Mouse (Mus musculus) G1E (cell line): ENCODE measurements around the gene Drc7. TPM values are rescaled to one million over a fixed set of nuclear protein-coding genes. Genes with fewer than 3 reads are reported as not detected.

Experiments used
- ATAC-seq: 2 replicates; pipeline ENCODE4 v1.8.0; 2016; ENCODE audit warnings: mild to moderate bottlenecking; ENCODE audit not compliant: insufficient number of reproducible peaks, poor library complexity, low FRiP score, severe bottlenecking; ENCODE audit errors: extremely low read depth
- DNase-seq: peaks from one replicate; pipeline ENCODE4 v3.0.0; 2012; ENCODE audit warnings: low spot score
- H3K27me3 ChIP-seq: 2 replicates; pipeline ENCODE4 v1.6.1; 2012; ENCODE audit warnings: mild to moderate bottlenecking, low read length, inconsistent platforms; ENCODE audit not compliant: insufficient read depth
- H3K36me3 ChIP-seq: replicated peaks from 2 replicates; pipeline ENCODE3; 2012; ENCODE audit warnings: mild to moderate bottlenecking, inconsistent platforms
- H3K4me1 ChIP-seq: 2 replicates; pipeline ENCODE4 v1.6.1; 2012; ENCODE audit warnings: low read depth, low read length, inconsistent platforms, mixed read lengths; ENCODE audit not compliant: insufficient read depth
- H3K4me3 ChIP-seq: 2 replicates; pipeline ENCODE4 v1.5.1; 2012; ENCODE audit warnings: low read depth, mild to moderate bottlenecking, inconsistent platforms, low read length, moderate library complexity, mixed read lengths
- H3K9me3 ChIP-seq: replicated peaks from 2 replicates; pipeline ENCODE4 v1.6.1; 2012; ENCODE audit warnings: inconsistent platforms
- CTCF ChIP-seq: IDR thresholded peaks from 2 replicates; pipeline ENCODE4 v1.5.1; 2012; ENCODE audit warnings: low read depth, low read length, inconsistent platforms, mixed read lengths
- GATA1 ChIP-seq: IDR thresholded peaks from 2 replicates; pipeline ENCODE4 v1.6.1; 2012; ENCODE audit warnings: borderline replicate concordance, low read length, inconsistent platforms, mixed read lengths
- GATA2 ChIP-seq: IDR thresholded peaks from 2 replicates; pipeline ENCODE4 v1.6.1; 2012; ENCODE audit warnings: low read depth, low read length, inconsistent platforms, borderline replicate concordance
- POLR2AphosphoS5 ChIP-seq: IDR thresholded peaks from 2 replicates; pipeline ENCODE4 v1.6.1; 2012; ENCODE audit warnings: low read depth, low read length, inconsistent platforms; ENCODE audit not compliant: insufficient replicate concordance
- TAL1 ChIP-seq: conservative IDR thresholded peaks from 2 replicates; pipeline ENCODE4 v1.6.1; 2012; ENCODE audit warnings: low read depth, low read length, inconsistent platforms, mixed read lengths
- polyA plus RNA-seq: library from polyadenylated mRNA; stranded (reverse); fragments of >175 nt; gene quantifications from 2 replicates; pipeline ENCODE4 v1.2.3, GENCODE M21; 2012
- total RNA-seq, 2 experiments: library from RNA; stranded (forward) in 1 of 2; stranded (reverse) in 1 of 2; fragments of 200-1000 nt in 1 of 2; fragments of >200 nt in 1 of 2; fragmentation: Nextera tagmentation in 1 of 2; gene quantifications; 2 replicates each; pipeline ENCODE4 v1.2.3; 2014 to 2017

The Drc7 gene
- total RNA-seq (2014; fragmentation: Nextera tagmentation) (not detected in 2 replicates), total RNA-seq (2017) (0.05 TPM in 1 of 2 replicates, not detected in the other), polyA plus RNA-seq (0.02 TPM in 1 of 2 replicates, not detected in the other)

DNA sequence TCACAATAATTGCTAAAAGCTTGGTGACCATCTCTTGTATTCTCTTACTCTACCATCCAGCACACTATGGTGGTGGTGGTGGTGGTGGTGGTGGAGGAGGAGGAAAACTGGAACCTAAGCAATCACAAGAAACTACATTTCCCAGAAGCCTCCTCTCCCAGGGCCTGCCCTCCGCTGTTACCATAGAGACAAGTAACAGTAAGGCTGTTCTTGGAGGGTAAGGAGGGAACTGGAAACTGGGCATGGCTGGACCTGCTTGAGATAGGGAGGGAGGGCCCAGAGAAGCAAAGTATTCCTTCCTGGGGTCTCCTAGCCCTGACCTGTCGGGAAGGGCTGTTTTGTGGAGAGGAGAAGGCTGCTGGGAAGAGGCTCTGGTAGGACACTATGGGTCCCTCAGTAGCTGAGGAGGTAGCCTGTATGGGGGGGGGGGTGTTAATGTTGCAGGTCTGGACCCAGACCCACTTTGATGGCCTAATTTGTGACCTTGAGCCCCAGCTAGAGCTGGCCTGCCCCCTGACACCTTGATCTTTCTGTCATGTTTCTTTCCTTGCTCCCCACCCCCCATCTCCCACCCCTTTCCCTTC lies at the start of gene Drc7:
Gene Drc7, plus strand, starts transcription at position 177 of the 584 bp plus-strand sequence.
- TF ChIP-seq GATA1 (no peak), TAL1 (no peak), POLR2AphosphoS5 (no peak), GATA2 (no peak), CTCF (no peak)
- Histone ChIP-seq H3K9me3 (no peaks in the 10 kb centered on the region), H3K27me3 (peaks cover 26% of the 10 kb centered on the region), H3K36me3 (no peaks in the 10 kb centered on the region), H3K4me1 (no peaks in the 10 kb centered on the region), H3K4me3 (no peak within 1 kb of the TSS)
- ATAC-seq = no peak
- DNase-seq = peak; percentile 5

DNA sequence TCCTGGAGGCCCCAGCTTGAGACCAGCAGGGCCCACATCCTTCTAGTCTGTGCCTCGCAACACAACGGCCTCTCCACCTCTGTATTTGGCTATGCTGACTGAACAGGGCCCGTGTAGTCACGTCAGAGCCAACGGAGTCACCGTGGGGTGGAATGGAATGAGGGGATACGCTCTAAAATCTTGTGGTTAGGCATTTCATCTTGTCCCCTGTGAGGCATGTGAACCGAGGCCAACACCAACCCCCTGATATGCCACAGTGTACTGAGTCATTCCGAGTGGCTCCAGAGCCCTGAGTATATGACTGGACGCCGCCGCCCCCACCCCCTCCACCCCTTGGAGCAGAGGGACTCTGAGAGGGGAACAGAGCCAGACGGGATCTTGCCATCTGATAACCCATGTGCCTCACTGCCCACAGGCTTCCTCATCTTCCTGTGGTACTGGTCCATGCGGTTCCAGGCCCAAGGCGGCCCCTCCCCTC lies 42.4 kb upstream of the Drc7 start:
- Histone ChIP-seq H3K4me3 (no peak overlapping the region), H3K27me3 (no peaks in the 10 kb centered on the region), H3K4me1 (peaks cover 64% of the 10 kb centered on the region), H3K36me3 (peaks cover 93% of the 10 kb centered on the region), H3K9me3 (no peaks in the 10 kb centered on the region)
- TF ChIP-seq TAL1 = no peak
- no peak for TF ChIP-seq CTCF
- no peak for TF ChIP-seq GATA1
- TF ChIP-seq POLR2AphosphoS5 = no peak
- no peak for TF ChIP-seq GATA2
- DNase-seq = no peak
- no peak for ATAC-seq

DNA sequence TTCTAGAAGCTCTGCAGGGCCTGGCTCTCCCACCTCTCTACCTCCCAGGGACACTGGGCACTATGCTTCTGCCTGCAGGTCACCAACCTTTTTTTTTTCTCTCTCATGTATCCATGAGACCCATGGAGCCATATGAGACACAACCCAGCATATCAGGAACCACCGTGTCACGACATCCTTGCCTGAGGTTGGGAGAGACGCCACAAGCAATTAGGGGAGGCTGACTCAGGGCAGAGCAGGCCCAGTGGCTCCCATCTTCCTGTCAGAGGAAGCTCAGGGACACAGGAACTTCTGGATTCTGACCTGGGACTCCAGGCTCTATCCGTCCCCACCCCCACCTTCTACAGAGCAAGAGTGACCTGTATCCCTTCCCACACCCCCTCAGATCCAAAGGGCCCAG lies 39.0 kb upstream of the Drc7 start:
- H3K4me3 ChIP-seq = no peak overlapping the region

DNA sequence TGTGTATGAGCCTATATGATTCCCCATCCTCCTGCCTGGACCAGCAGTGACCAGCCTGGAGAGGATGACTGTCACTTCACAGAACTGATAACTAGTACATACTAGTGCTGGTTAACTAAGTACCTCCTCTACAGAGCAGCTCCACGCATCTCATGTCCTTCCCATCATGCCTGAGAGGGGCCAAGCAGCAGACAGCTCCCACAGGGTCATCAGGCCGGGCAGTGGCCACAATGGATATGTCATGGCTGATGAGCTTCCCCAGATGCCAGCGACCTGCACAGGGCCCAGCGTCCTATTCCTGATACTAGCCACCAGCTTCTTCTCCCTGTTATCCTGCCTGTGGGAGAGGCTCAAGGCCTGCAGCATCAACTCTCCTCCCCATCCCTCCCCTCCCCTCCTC lies 38.2 kb upstream of the Drc7 start:
- H3K4me1 ChIP-seq = peaks cover 33% of the 10 kb centered on the region
- no peaks in the 10 kb centered on the region for H3K9me3 ChIP-seq
- TF ChIP-seq POLR2AphosphoS5 (0 out of 2 replicates have a peak, but pooled peaks have one; percentile 6), CTCF (no peak), GATA1 (no peak), TAL1 (no peak)
- H3K27me3 ChIP-seq = peaks cover 13% of the 10 kb centered on the region; the same call in 1 of the 2 replicates
- no peak overlapping the region for H3K4me3 ChIP-seq
- DNase-seq = no peak
- H3K36me3 ChIP-seq = peaks cover 51% of the 10 kb centered on the region
- no peak for ATAC-seq

More for the DNA sequence above, 39.0 kb upstream of the Drc7 start:
- ATAC-seq (no peak), DNase-seq (no peak)
- Histone ChIP-seq H3K4me1 (peaks cover 40% of the 10 kb centered on the region), H3K9me3 (no peaks in the 10 kb centered on the region), H3K27me3 (peaks cover 13% of the 10 kb centered on the region; the same call in 1 of the 2 replicates), H3K36me3 (peaks cover 59% of the 10 kb centered on the region)
- TF ChIP-seq TAL1 = no peak
- no peak for TF ChIP-seq GATA1
- TF ChIP-seq POLR2AphosphoS5 = no peak
- TF ChIP-seq CTCF = no peak
- no peak for TF ChIP-seq GATA2

DNA sequence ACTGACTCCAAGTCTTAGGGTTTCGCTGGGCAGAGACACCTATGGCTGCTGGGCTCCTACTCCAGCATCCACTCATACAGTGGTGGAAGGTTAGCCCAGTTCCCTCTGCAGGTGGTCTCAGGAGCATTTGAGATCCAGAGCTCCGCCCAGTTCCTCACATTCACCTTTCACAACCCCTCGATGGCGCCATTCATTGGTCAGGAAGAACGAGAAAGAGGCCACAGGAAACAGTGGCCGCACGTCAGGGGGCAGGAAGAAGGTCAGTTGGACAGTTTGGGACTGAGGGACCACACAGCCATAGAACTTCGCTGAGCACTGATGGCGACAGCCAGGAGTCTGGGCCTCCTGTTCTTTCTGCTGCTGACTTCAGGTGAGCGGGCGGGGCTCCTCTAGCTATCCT lies 37.5 kb upstream of the Drc7 start, which contains the start of gene Adgrg3:
Gene Adgrg3, plus strand, starts transcription at position 242 of the 400 bp plus-strand sequence.
- Histone ChIP-seq H3K4me1 (peaks cover 25% of the 10 kb centered on the region), H3K9me3 (no peaks in the 10 kb centered on the region), H3K36me3 (peaks cover 43% of the 10 kb centered on the region), H3K4me3 (no peak within 1 kb of the TSS), H3K27me3 (peaks cover 13% of the 10 kb centered on the region)
- no peak for DNase-seq
- no peak for ATAC-seq
- TF ChIP-seq CTCF (no peak), TAL1 (no peak), GATA2 (no peak), GATA1 (no peak), POLR2AphosphoS5 (no peak)

DNA sequence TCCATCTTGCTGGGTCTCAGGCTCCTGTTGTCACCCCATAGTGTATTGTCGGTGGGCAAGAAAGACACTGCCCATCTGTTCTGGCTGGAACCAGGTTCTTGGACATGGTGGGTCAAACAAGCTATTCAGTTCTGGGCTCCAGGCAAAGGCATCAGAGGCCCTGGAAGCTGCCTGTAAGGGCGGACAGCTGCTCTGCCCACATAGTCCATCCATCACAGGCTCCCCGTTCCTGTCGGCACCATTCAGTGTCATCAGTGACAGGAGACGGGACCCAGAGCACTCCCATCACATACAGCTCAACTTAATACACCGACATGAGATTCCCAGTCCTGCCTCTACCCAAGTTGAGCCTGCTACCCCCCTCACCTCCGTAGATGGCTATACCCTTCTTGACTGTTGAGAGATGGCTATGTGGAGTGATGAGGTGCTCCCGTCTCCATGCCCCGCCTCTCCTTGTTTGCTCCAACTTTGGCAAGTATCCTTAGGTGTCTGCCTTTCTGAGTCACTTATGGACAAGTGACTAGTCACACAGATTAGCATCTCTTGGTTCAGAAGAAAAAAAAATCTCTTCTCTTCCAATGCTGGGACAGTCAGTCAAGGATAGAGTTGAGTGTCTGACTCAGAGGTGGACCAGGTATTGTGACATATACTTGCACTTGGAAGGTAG lies 36.8 kb upstream of the Drc7 start:
- H3K4me3 ChIP-seq = no peak overlapping the region
- H3K9me3 ChIP-seq = no peaks in the 10 kb centered on the region
- TF ChIP-seq GATA1 = no peak
- TF ChIP-seq POLR2AphosphoS5 = no peak
- TF ChIP-seq TAL1 = no peak
- no peak for TF ChIP-seq CTCF
- TF ChIP-seq GATA2 = no peak
- H3K36me3 ChIP-seq = peaks cover 36% of the 10 kb centered on the region
- DNase-seq = no peak
- ATAC-seq = no peak
- peaks cover 20% of the 10 kb centered on the region for H3K4me1 ChIP-seq
- H3K27me3 ChIP-seq = peaks cover 13% of the 10 kb centered on the region
